Mouse (Mus musculus) kidney, embryonic 16.5 days (tissue): ENCODE results near the gene Dram1. TPM values are rescaled to one million over a fixed set of nuclear protein-coding genes. Genes with fewer than 3 reads are reported as not detected.
"Not testable (repeated sequence)": the region's sequence is repeated elsewhere in the genome, so short reads cannot be mapped to it uniquely, and the experiment has no call there.

Experiments used
- ATAC-seq: fragments of 200-750 bp; cut with Nextera tagmentation; 2 replicates; pipeline ENCODE4 v1.8.0; 2017; ENCODE audit warnings: moderate TSS enrichment; ENCODE audit not compliant: low FRiP score, low TSS enrichment
- H3K27ac ChIP-seq: fragments of 300-500 bp; sonication (generic); 2 replicates; pipeline ENCODE4 v1.5.1; 2014; ENCODE audit warnings: low read length
- H3K27me3 ChIP-seq: fragments of 300-500 bp; sonication (generic); 2 replicates; pipeline ENCODE4 v1.6.1; 2014; ENCODE audit warnings: low read length, control low read depth, mixed read lengths; ENCODE audit not compliant: insufficient read depth
- H3K36me3 ChIP-seq: fragments of 300-500 bp; sonication (generic); 2 replicates; pipeline ENCODE4 v1.6.1; 2014; ENCODE audit warnings: low read length, control low read depth, mixed read lengths; ENCODE audit not compliant: insufficient read depth
- H3K4me1 ChIP-seq: fragments of 300-500 bp; sonication (generic); 2 replicates; pipeline ENCODE4 v1.6.1; 2014; ENCODE audit warnings: low read length, control low read depth, mixed read lengths; ENCODE audit not compliant: insufficient read depth
- H3K4me2 ChIP-seq: fragments of 300-500 bp; sonication (generic); replicated peaks from 2 replicates; pipeline ENCODE4 v1.6.1; 2014; ENCODE audit warnings: low read depth, low read length
- H3K4me3 ChIP-seq: fragments of 300-500 bp; sonication (generic); 2 replicates; pipeline ENCODE4 v1.5.1; 2014; ENCODE audit warnings: mild to moderate bottlenecking, low read length
- H3K9ac ChIP-seq: fragments of 300-500 bp; sonication (generic); replicated peaks from 2 replicates; pipeline ENCODE4 v1.6.1; 2014; ENCODE audit warnings: low read length
- H3K9me3 ChIP-seq: fragments of 300-500 bp; sonication (generic); 2 replicates; pipeline ENCODE4 v1.6.1; 2016; ENCODE audit warnings: low read length, control low read depth
- WGBS: fragments of 180-500 bp; shearing (Covaris S2); extraction: QIAGEN DNeasy Blood & Tissue Kit; methylation state at CpG from one replicate; pipeline ENCODE4 v1.1.7; 2014; 5-methylcytosine and 5-hydroxymethylcytosine counted together
- polyA plus RNA-seq: library from polyadenylated mRNA; unstranded; fragments of >200 nt; fragmentation: Nextera tagmentation; extraction: Ambion mirVana; gene quantifications from 2 replicates; pipeline ENCODE4 v1.2.1, GENCODE M21; 2015

The Dram1 gene
- polyA plus RNA-seq, 1 experiment from 2014 or later, result 5.3 TPM

- no peaks in the 10 kb centered on the region for H3K27me3 ChIP-seq
- H3K4me1 ChIP-seq, result peaks cover 23% of the 10 kb centered on the region
- WGBS, result 69% methylated on average over 4 of the region's 4 CpGs
- H3K9ac ChIP-seq, result no peak overlapping the region
- H3K9me3 ChIP-seq, result no peaks in the 10 kb centered on the region
- no peak overlapping the region for H3K27ac ChIP-seq
- no peak overlapping the region for H3K4me3 ChIP-seq
- no peaks in the 10 kb centered on the region for H3K36me3 ChIP-seq
- no peak overlapping the region for H3K4me2 ChIP-seq
- no peak for ATAC-seq
These were observed 1.2 kb downstream of the Dram1 start for GRCm38 (mm10) chr10:88377666-88378065.

DNA sequence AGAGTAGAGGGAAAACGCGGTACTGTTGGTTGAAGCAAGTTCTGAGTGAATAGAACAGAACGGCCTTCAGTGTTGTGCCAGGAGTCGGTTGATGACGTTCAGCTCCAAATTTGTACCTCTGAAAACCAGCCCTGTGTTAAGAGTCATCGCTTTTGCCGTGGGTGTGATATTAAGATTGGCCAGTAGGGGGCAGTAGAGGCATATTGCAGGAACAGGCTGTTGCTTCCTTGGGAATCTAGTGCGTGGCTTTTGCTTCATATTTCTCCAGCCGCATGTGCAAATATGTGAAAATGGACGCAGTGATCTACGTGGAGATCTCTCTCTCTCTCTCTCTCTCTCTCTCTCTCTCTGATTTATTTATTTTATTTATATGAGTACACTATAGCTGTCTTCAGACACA lies 2.1 kb downstream of the Dram1 start:
- Histone ChIP-seq H3K4me1 (peaks cover 19% of the 10 kb centered on the region), H3K4me3 (no peak overlapping the region), H3K27ac (no peak overlapping the region), H3K36me3 (no peaks in the 10 kb centered on the region), H3K9me3 (no peaks in the 10 kb centered on the region), H3K27me3 (no peaks in the 10 kb centered on the region), H3K9ac (no peak overlapping the region), H3K4me2 (no peak overlapping the region)
- WGBS, result 6% methylated on average over 11 of the region's 11 CpGs
- no peak for ATAC-seq

GRCm38 (mm10) chr10:88374984-88375383 lies 3.9 kb downstream of the Dram1 start:
- H3K4me3 ChIP-seq, result no peak overlapping the region
- no peak overlapping the region for H3K9ac ChIP-seq
- peaks cover 2% of the 10 kb centered on the region for H3K4me1 ChIP-seq
- H3K9me3 ChIP-seq, result no peaks in the 10 kb centered on the region
- no peak overlapping the region for H3K27ac ChIP-seq
- ATAC-seq, result no peak
- H3K27me3 ChIP-seq, result no peaks in the 10 kb centered on the region
- H3K36me3 ChIP-seq, result no peaks in the 10 kb centered on the region
- H3K4me2 ChIP-seq, result no peak overlapping the region
- WGBS, result 32% methylated on average over 10 of the region's 10 CpGs

DNA sequence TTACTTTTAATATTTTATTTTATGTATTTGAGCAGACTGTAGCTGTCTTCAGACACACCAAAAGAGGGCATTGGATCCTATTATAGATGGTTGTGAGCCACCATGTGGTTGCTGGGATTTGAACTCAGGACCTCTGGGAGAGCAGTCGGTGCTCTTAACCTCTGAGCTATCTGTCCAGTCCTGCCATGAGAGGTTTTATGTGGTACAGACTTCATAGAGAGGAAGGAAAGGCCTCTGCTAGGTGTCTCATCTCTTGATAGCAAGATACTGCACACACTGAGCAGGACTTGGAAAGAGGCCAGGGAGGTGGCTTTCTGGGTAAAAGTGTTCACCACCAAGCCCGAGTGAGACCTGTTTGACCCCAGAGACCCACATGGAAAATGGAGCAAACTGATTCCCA lies 5.9 kb downstream of the Dram1 start:
- 70% methylated on average over 2 of the region's 2 CpGs for WGBS
- H3K4me3 ChIP-seq, H3K9me3 ChIP-seq, H3K9ac ChIP-seq, H3K36me3 ChIP-seq, ATAC-seq, H3K4me2 ChIP-seq, H3K27me3 ChIP-seq, H3K27ac ChIP-seq, H3K4me1 ChIP-seq: not testable (repeated sequence)

DNA sequence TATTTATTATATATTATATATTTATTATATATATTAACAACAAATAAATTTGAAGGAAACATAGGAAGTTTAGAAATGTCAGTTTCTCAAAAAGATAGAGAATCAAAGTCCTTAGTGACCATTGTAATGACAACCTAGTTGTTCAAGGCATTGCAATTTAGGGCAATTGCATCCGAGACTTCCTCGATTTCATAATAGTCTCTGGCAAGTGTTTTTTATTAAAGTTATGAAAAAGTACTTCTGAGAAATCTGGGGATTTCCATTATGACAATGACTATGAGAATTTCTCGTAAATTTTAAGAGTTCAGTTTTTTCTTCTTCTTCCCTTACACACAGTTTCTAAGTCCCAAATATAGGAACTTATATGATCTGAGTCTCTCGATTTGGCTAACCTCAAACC lies 6.4 kb downstream of the Dram1 start:
- Histone ChIP-seq H3K4me2 (no peak overlapping the region), H3K27ac (no peak overlapping the region), H3K4me3 (no peak overlapping the region), H3K4me1 (no peaks in the 10 kb centered on the region), H3K9ac (no peak overlapping the region), H3K9me3 (no peaks in the 10 kb centered on the region), H3K27me3 (no peaks in the 10 kb centered on the region), H3K36me3 (no peaks in the 10 kb centered on the region)
- ATAC-seq, result no peak
- 94% methylated on average over 4 of the region's 4 CpGs for WGBS

- Histone ChIP-seq H3K27me3 (no peaks in the 10 kb centered on the region), H3K36me3 (no peaks in the 10 kb centered on the region), H3K4me3 (no peak overlapping the region), H3K9me3 (no peaks in the 10 kb centered on the region), H3K9ac (no peak overlapping the region), H3K27ac (no peak overlapping the region), H3K4me2 (no peak overlapping the region), H3K4me1 (no peaks in the 10 kb centered on the region)
- 12% methylated on average over 2 of the region's 2 CpGs for WGBS
- no peak for ATAC-seq
These were observed 7.1 kb downstream of the Dram1 start for GRCm38 (mm10) chr10:88371793-88372192.

- no peak for ATAC-seq
- Histone ChIP-seq H3K36me3 (no peaks in the 10 kb centered on the region), H3K9ac (no peak overlapping the region), H3K4me3 (no peak overlapping the region), H3K27me3 (no peaks in the 10 kb centered on the region), H3K4me1 (no peaks in the 10 kb centered on the region), H3K4me2 (no peak overlapping the region), H3K9me3 (no peaks in the 10 kb centered on the region), H3K27ac (no peak overlapping the region)
- 33% methylated on average over 4 of the region's 4 CpGs for WGBS
These were observed 9.6 kb downstream of the Dram1 start for GRCm38 (mm10) chr10:88369233-88369632.

DNA sequence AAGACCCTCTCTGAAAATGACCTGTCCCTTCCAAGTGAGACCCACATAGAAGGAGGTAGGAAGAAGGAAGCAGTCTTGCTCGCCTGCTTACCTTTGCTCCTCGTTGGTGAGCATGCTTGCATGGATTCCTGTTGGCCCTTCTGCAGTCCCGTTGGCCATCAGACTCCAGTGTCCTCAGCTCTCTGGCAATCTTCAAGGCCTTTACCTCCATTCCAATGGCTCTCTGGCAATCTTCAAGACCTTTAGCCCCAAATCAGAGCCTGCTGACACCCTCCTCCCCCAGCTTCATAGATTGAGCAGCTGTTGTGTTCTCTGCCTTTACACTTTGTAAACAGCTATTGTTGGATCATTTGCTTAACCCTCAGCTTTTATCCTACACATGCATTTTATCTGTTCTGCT lies 14.7 kb downstream of the Dram1 start:
- Histone ChIP-seq H3K9me3 (no peaks in the 10 kb centered on the region), H3K4me3 (no peak overlapping the region), H3K27me3 (no peaks in the 10 kb centered on the region), H3K4me1 (no peaks in the 10 kb centered on the region), H3K9ac (no peak overlapping the region), H3K36me3 (no peaks in the 10 kb centered on the region), H3K4me2 (no peak overlapping the region), H3K27ac (no peak overlapping the region)
- 82% methylated on average over 3 of the region's 3 CpGs for WGBS
- ATAC-seq, result no peak

- WGBS, result 81% methylated on average over 1 of the region's 1 CpGs
- no peak overlapping the region for H3K4me2 ChIP-seq
- H3K36me3 ChIP-seq, result no peaks in the 10 kb centered on the region
- no peak overlapping the region for H3K9ac ChIP-seq
- no peak overlapping the region for H3K4me3 ChIP-seq
- no peak for ATAC-seq
- H3K27me3 ChIP-seq, result no peaks in the 10 kb centered on the region
- H3K27ac ChIP-seq, result no peak overlapping the region
- peaks cover 4% of the 10 kb centered on the region; the same call in 1 of the 2 replicates for H3K9me3 ChIP-seq
- H3K4me1 ChIP-seq, result no peaks in the 10 kb centered on the region
These were observed 16.7 kb downstream of the Dram1 start for GRCm38 (mm10) chr10:88362218-88362617.

GRCm38 (mm10) chr10:88356983-88357559 lies 21.8 kb downstream of the Dram1 start:
- WGBS, result 3% methylated on average over 44 of the region's 47 CpGs
- 0 out of 2 replicates have a peak, but pooled peaks cover 7% of the 10 kb centered on the region for H3K27me3 ChIP-seq
- peak; percentile 87 for ATAC-seq
- H3K9ac ChIP-seq, result peak overlapping the region; percentile 73
- peaks cover 5% of the 10 kb centered on the region; the same call in 1 of the 2 replicates for H3K4me1 ChIP-seq
- H3K4me2 ChIP-seq, result peak overlapping the region; percentile 74
- no peak overlapping the region for H3K27ac ChIP-seq
- no peaks in the 10 kb centered on the region for H3K36me3 ChIP-seq
- H3K4me3 ChIP-seq, result peak overlapping the region; percentile 65
- H3K9me3 ChIP-seq, result peaks cover 4% of the 10 kb centered on the region; the same call in 1 of the 2 replicates
